Mouse (Mus musculus) gastrocnemius, adult 8-10 months (tissue): ENCODE data around the gene Exoc6b. TPM values are rescaled to one million over a fixed set of nuclear protein-coding genes. Genes with fewer than 3 reads are reported as not detected.
"Not testable (repeated sequence)": the region's sequence is repeated elsewhere in the genome, so short reads cannot be mapped to it uniquely, and the experiment has no call there.

Experiments
- DNase-seq, 2 experiments: peaks; one replicate each; pipeline ENCODE4 v3.0.0; 2022; ENCODE audit warnings: low spot score in 2 of 2
- total RNA-seq, 4 experiments: library from RNA; stranded (reverse); gene quantifications; 2 replicates each; pipeline ENCODE4 v1.2.4; 2022

Gene Exoc6b
- total RNA-seq, 4 experiments from 2014 or later = 10.9 to 13.9 (median 13.4) TPM

GRCm38 (mm10) chr6:84640324-84641061 is 428.8 kb downstream of the Exoc6b start:
- DNase-seq = no peak

- peak; percentile 19 to 22 for DNase-seq
Measured at GRCm38 (mm10) chr6:84638206-84638605, 431.1 kb downstream of the Exoc6b start.

GRCm38 (mm10) chr6:84631588-84631987 is 437.7 kb downstream of the Exoc6b start:
- no peak for DNase-seq

- no peak for DNase-seq
Measured at GRCm38 (mm10) chr6:84630276-84630675, 439.0 kb downstream of the Exoc6b start.

- DNase-seq = no peak
Measured at GRCm38 (mm10) chr6:84628831-84629230, 440.5 kb downstream of the Exoc6b start.

GRCm38 (mm10) chr6:84626398-84626797 is 442.9 kb downstream of the Exoc6b start:
- no peak for DNase-seq

- DNase-seq = no peak
Measured at GRCm38 (mm10) chr6:84619166-84619565, 450.1 kb downstream of the Exoc6b start.

GRCm38 (mm10) chr6:84617051-84617450 is 452.3 kb downstream of the Exoc6b start:
- no peak for DNase-seq

- no peak for DNase-seq
Measured at GRCm38 (mm10) chr6:84616586-84616985, 452.7 kb downstream of the Exoc6b start.

GRCm38 (mm10) chr6:84613561-84613960 is 455.8 kb downstream of the Exoc6b start:
- DNase-seq = no peak

GRCm38 (mm10) chr6:84601136-84601889 is 468.0 kb downstream of the Exoc6b start:
- no peak for DNase-seq

- DNase-seq = not testable (repeated sequence)
Measured at GRCm38 (mm10) chr6:84599296-84599695, 470.0 kb downstream of the Exoc6b start.

- no peak for DNase-seq
Measured at GRCm38 (mm10) chr6:84598725-84599124, 470.6 kb downstream of the Exoc6b start.

- DNase-seq = no peak
Measured at GRCm38 (mm10) chr6:84594626-84595025, 474.7 kb downstream of the Exoc6b start.

- DNase-seq = no peak
Measured at GRCm38 (mm10) chr6:84593693-84594092, 475.6 kb downstream of the Exoc6b start, which contains the start of gene Cyp26b1. Cyp26b1 (minus strand) TSS chr6:84593908.

GRCm38 (mm10) chr6:84590961-84591745 is 478.2 kb downstream of the Exoc6b start:
- DNase-seq = no peak

- DNase-seq = peak; percentile 75 to 80
Measured at GRCm38 (mm10) chr6:84589742-84590686, 479.3 kb downstream of the Exoc6b start.

GRCm38 (mm10) chr6:84588895-84589652 is 480.2 kb downstream of the Exoc6b start:
- DNase-seq = no peak

GRCm38 (mm10) chr6:84588221-84588894 is 481.0 kb downstream of the Exoc6b start:
- no peak for DNase-seq
